Mouse (Mus musculus): Measurements from ENCODE around the gene Ythdf1. TPM values are rescaled to one million over a fixed set of nuclear protein-coding genes. Genes with fewer than 3 reads are reported as not detected.

Ythdf1 gene
- polyA plus RNA-seq, 1 experiment from 2014 or later = 21.6 TPM

GRCm38 (mm10) chr2:180892841-180893521 is 27.8 kb downstream of the Ythdf1 start:
- ATAC-seq (ENCODE audit: insufficient read depth) = no peak
- Histone ChIP-seq H3K9me3 (replicated peaks) (no peaks in the 10 kb centered on the region), H3K4me2 (peak overlapping the region; percentile 54), H3K36me3 (replicated peaks) (no peaks in the 10 kb centered on the region), H3K27ac (replicated peaks) (no peak overlapping the region), H3K4me3 (replicated peaks) (peak overlapping the region; percentile 38), H3K27me3 (peaks cover 98% of the 10 kb centered on the region), H3K4me1 (replicated peaks) (peaks cover 23% of the 10 kb centered on the region), H3K9ac (no peak overlapping the region)
- WGBS (ENCODE audit: insufficient replicate concordance) = under 1% methylated on average over 96 of the region's 97 CpGs

DNA sequence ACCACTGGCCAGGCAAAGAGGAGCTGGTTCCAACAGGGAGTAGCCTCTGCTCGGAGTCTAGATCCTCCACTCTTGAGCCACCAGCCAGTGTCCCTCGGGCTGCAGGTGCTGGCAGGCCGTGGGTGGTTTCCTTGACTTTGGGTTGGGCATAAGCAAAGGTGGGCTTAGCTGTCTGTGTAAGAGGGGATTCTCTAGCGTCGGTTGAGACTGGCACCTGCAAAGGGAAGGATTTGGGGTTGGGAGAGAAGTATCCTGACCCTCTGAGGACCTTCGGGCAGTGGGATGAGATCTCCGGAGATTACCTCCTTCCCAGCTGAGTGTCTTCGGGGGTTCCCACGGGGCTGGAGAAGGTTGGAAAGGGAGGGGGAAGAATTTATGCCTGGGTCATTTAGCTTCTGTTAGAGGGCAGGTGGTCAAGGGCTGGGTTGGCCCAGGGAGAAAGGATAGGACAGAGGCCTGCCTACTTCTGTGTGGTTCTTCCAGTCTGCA is 28.9 kb downstream of the Ythdf1 start:
- Histone ChIP-seq H3K27ac (replicated peaks) (no peak overlapping the region), H3K4me2 (no peak overlapping the region), H3K4me3 (replicated peaks) (no peak overlapping the region), H3K27me3 (peaks cover 99% of the 10 kb centered on the region), H3K9me3 (replicated peaks) (no peaks in the 10 kb centered on the region), H3K9ac (no peak overlapping the region), H3K36me3 (replicated peaks) (no peaks in the 10 kb centered on the region), H3K4me1 (replicated peaks) (peaks cover 23% of the 10 kb centered on the region)
- ATAC-seq (ENCODE audit: insufficient read depth) = no peak
- 10% methylated on average over 9 of the region's 9 CpGs for WGBS (ENCODE audit: insufficient replicate concordance)

DNA sequence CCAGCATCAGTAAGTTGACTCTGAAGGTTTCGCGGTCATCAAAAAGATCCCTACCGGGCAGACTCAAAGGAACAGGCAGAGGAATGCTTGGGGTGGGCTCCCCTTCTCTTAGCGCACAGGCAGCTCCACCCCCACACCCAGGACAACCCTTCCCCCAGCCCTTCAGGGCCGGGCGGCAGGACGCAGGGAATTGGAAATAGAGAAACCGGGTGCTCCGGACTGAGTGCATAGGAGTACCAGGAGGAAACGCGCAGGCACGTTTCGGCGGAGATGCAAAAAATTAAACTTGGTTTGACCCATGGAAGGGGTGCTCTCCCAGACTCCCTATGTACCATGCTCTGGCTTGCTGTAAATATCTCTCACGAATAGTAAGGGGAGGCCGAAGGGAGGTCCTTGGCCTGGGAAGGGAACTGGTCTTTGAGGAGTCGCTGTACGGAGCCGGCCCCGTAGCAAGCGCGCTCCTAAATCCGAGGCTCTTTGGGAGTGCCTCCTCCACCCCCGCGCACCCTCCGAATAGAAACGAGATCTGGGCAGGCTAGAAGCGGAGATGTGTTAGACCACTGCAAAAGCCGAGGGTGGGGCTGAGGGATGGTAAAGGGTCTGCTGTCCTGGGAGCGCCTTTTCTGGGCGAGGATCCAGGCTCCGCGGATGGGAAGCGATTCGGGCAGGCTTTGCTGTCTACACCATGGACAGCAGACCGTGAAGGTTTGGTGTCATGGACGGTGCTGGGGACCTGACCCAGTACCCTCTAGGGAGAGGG is 29.5 kb downstream of the Ythdf1 start:
- peaks cover 99% of the 10 kb centered on the region for H3K27me3 ChIP-seq
- no peak overlapping the region for H3K4me3 ChIP-seq (replicated peaks)
- peaks cover 23% of the 10 kb centered on the region for H3K4me1 ChIP-seq (replicated peaks)
- H3K36me3 ChIP-seq (replicated peaks) = no peaks in the 10 kb centered on the region
- no peak overlapping the region for H3K9ac ChIP-seq
- H3K4me2 ChIP-seq = no peak overlapping the region
- H3K27ac ChIP-seq (replicated peaks) = no peak overlapping the region
- no peak for ATAC-seq (ENCODE audit: insufficient read depth)
- 1% methylated on average over 37 of the region's 37 CpGs for WGBS (ENCODE audit: insufficient replicate concordance)
- no peaks in the 10 kb centered on the region for H3K9me3 ChIP-seq (replicated peaks)

- Histone ChIP-seq H3K9ac (no peak overlapping the region), H3K9me3 (replicated peaks) (no peaks in the 10 kb centered on the region), H3K4me3 (replicated peaks) (no peak overlapping the region), H3K4me2 (no peak overlapping the region), H3K36me3 (replicated peaks) (no peaks in the 10 kb centered on the region), H3K4me1 (replicated peaks) (peaks cover 23% of the 10 kb centered on the region), H3K27me3 (peaks cover 98% of the 10 kb centered on the region), H3K27ac (replicated peaks) (no peak overlapping the region)
- no peak for ATAC-seq (ENCODE audit: insufficient read depth)
- 3% methylated on average over 28 of the region's 29 CpGs for WGBS (ENCODE audit: insufficient replicate concordance)
These were observed 30.2 kb downstream of the Ythdf1 start for GRCm38 (mm10) chr2:180890422-180891074.

DNA sequence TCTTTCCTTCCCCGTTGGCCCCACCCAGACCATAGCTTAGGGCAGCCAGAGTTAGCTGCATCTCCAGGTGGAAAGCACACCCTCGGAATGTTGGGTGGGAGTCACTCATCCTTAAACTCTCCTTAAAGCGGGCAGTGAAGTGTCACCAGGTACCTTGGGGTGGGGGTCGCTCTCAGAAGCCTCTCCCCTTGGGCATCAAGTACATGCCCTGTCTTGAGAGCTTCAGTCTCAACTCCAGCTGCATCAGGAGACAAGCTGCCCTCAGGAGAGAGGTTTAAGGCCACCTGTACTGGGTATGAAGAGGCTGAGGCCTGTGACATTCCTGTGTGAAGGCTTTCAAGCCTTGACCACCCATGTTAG is 30.8 kb downstream of the Ythdf1 start:
- no peak for ATAC-seq (ENCODE audit: insufficient read depth)
- Histone ChIP-seq H3K9ac (no peak overlapping the region), H3K4me3 (replicated peaks) (no peak overlapping the region), H3K27ac (replicated peaks) (no peak overlapping the region), H3K36me3 (replicated peaks) (no peaks in the 10 kb centered on the region), H3K4me2 (no peak overlapping the region), H3K4me1 (replicated peaks) (peaks cover 23% of the 10 kb centered on the region), H3K9me3 (replicated peaks) (no peaks in the 10 kb centered on the region), H3K27me3 (peaks cover 98% of the 10 kb centered on the region)
- WGBS (ENCODE audit: insufficient replicate concordance) = 23% methylated on average over 4 of the region's 4 CpGs

DNA sequence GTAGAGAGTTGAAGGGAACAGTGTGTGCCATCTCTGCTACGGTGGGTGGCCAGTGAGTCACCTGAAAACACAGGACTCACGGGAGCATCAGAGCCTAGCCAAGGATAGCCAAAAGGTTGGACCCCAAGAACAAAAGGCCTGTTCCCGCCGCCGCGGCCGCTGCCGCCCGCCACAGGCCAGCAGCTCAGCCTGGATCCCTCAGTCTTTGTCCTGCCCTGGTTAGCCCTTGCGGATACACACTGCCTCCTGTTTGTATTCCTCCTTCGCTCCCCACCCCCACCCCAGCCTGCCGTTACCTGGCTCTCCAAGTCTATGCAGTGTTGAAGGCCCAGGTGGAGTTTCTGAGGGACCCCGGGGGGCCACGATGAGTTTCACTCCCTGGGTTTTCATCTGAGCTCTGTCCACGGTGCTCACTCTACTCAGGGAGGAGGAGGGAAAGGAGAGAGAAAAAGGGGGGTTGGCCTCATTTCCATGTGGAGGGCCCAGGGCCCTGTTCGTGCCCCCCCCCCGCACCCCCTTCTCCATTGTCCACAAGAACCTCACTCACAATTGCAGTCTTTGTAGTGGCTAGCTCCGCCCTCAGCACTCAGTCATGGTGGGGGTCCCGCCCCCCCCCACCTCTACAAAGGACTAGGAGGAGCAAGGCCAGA is 31.4 kb downstream of the Ythdf1 start:
- ATAC-seq (ENCODE audit: insufficient read depth) = no peak
- 17% methylated on average over 19 of the region's 19 CpGs for WGBS (ENCODE audit: insufficient replicate concordance)
- Histone ChIP-seq H3K9me3 (replicated peaks) (no peaks in the 10 kb centered on the region), H3K4me2 (no peak overlapping the region), H3K27me3 (peaks cover 96% of the 10 kb centered on the region), H3K4me3 (replicated peaks) (no peak overlapping the region), H3K4me1 (replicated peaks) (peaks cover 19% of the 10 kb centered on the region), H3K27ac (replicated peaks) (no peak overlapping the region), H3K36me3 (replicated peaks) (no peaks in the 10 kb centered on the region), H3K9ac (no peak overlapping the region)

DNA sequence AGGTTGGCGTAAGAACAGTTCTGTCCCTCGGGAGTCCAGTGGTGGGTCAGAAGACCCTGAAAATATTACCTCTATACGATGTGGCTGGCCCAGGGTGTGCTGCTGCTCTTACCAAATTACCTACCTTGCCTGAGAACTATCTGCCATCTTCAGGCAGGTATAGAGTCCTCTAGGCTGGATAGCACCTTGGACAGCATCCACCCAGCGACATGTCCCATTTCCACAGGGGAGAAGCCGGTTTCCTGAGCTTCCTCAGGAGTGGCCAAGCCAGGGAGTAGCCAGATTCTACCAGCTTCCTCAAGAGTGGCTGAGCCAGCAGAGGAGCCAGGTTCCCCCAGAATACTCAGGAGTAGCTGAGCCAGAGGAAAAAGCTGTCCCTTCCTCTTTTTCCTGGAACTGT is 35.5 kb downstream of the Ythdf1 start:
- ATAC-seq (ENCODE audit: insufficient read depth) = no peak

GRCm38 (mm10) chr2:180881281-180881680 is 39.5 kb downstream of the Ythdf1 start:
- peaks cover 16% of the 10 kb centered on the region for H3K27me3 ChIP-seq
- no peak for ATAC-seq (ENCODE audit: insufficient read depth)
- WGBS (ENCODE audit: insufficient replicate concordance) = 41% methylated on average over 9 of the region's 9 CpGs
- H3K9ac ChIP-seq = no peak overlapping the region
- no peak overlapping the region for H3K4me2 ChIP-seq
- H3K4me3 ChIP-seq (replicated peaks) = no peak overlapping the region
- H3K27ac ChIP-seq (replicated peaks) = no peak overlapping the region
- no peaks in the 10 kb centered on the region for H3K9me3 ChIP-seq (replicated peaks)
- H3K36me3 ChIP-seq (replicated peaks) = no peaks in the 10 kb centered on the region
- H3K4me1 ChIP-seq (replicated peaks) = no peaks in the 10 kb centered on the region

More for the DNA sequence above, 35.5 kb downstream of the Ythdf1 start:
- Histone ChIP-seq H3K27ac (replicated peaks) (no peak overlapping the region), H3K4me3 (replicated peaks) (no peak overlapping the region), H3K36me3 (replicated peaks) (no peaks in the 10 kb centered on the region), H3K4me1 (replicated peaks) (no peaks in the 10 kb centered on the region), H3K27me3 (peaks cover 55% of the 10 kb centered on the region), H3K4me2 (no peak overlapping the region), H3K9me3 (replicated peaks) (no peaks in the 10 kb centered on the region), H3K9ac (no peak overlapping the region)
- WGBS (ENCODE audit: insufficient replicate concordance) = 40% methylated on average over 5 of the region's 5 CpGs

DNA sequence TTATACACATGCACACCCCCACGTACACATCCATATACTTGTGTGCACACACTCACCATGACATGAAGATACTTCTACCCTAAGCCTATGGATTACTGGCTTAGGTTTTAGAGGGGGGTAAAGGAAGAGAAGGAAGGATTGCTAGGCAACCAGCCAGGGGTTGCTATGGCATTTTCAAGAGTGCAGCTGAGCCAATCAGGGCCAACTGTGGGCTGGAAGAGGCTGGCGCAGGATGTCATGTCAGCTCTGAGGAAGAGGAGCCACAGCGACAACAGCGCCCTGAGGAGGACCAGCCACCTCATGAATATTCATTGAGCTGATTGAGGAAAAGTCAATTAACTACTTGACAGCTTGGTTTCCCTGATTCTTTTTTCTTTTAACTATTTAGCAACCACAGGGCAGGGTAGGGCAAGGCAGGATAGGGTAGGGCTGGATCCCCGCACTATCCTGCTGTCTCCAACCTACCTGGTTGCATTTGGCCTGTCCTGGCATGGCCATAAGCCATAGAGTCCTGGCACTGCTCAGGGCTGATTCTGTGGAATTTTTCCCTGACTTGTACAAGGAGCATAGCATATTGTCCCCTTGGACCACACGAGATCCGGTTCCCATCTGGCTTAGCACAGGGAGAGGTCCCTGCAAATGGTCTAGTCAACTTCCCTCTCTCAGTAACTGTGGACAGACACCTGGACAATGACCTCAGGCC is 41.2 kb downstream of the Ythdf1 start:
- no peak overlapping the region for H3K4me2 ChIP-seq
- H3K9me3 ChIP-seq (replicated peaks) = no peaks in the 10 kb centered on the region
- no peaks in the 10 kb centered on the region for H3K4me1 ChIP-seq (replicated peaks)
- WGBS (ENCODE audit: insufficient replicate concordance) = 46% methylated on average over 7 of the region's 7 CpGs
- no peaks in the 10 kb centered on the region for H3K36me3 ChIP-seq (replicated peaks)
- no peak overlapping the region for H3K27ac ChIP-seq (replicated peaks)
- no peaks in the 10 kb centered on the region for H3K27me3 ChIP-seq
- no peak for ATAC-seq (ENCODE audit: insufficient read depth)
- no peak overlapping the region for H3K9ac ChIP-seq
- H3K4me3 ChIP-seq (replicated peaks) = no peak overlapping the region

- ATAC-seq (ENCODE audit: insufficient read depth) = no peak
- Histone ChIP-seq H3K4me1 (replicated peaks) (no peaks in the 10 kb centered on the region), H3K9ac (no peak overlapping the region), H3K27ac (replicated peaks) (no peak overlapping the region), H3K4me3 (replicated peaks) (no peak overlapping the region), H3K4me2 (no peak overlapping the region), H3K27me3 (no peaks in the 10 kb centered on the region), H3K9me3 (replicated peaks) (no peaks in the 10 kb centered on the region), H3K36me3 (replicated peaks) (no peaks in the 10 kb centered on the region)
- WGBS (ENCODE audit: insufficient replicate concordance) = 25% methylated on average over 3 of the region's 3 CpGs
These were observed 50.7 kb downstream of the Ythdf1 start for GRCm38 (mm10) chr2:180870006-180870405.
